Mouse (Mus musculus) bone marrow, adult 2 months (tissue): ENCODE measurements around the gene Snx4. TPM values are rescaled to one million over a fixed set of nuclear protein-coding genes. Genes with fewer than 3 reads are reported as not detected.

Source experiments
- H3K27ac ChIP-seq: fragments of 200-500 bp; 2 replicates; pipeline ENCODE4 v1.5.1; 2012; ENCODE audit warnings: low read depth, mild to moderate bottlenecking, control low read depth, inconsistent platforms, low read length; ENCODE audit not compliant: control insufficient read depth, poor library complexity, insufficient read depth
- H3K4me1 ChIP-seq: fragments of 200-500 bp; 2 replicates; pipeline ENCODE4 v1.6.1; 2011; ENCODE audit warnings: low read length; ENCODE audit not compliant: control insufficient read depth, insufficient read depth
- H3K4me3 ChIP-seq: fragments of 200-500 bp; replicated peaks from 2 replicates; pipeline ENCODE3; 2011; ENCODE audit warnings: mild to moderate bottlenecking, low read depth, low read length, control low read depth; ENCODE audit not compliant: control insufficient read depth
- CTCF ChIP-seq: fragments of 200-500 bp; IDR thresholded peaks from 2 replicates; pipeline ENCODE4 v1.5.1; 2011; ENCODE audit warnings: low read length, control low read depth; ENCODE audit not compliant: control insufficient read depth, insufficient read depth
- POLR2A ChIP-seq: fragments of 200-500 bp; IDR thresholded peaks from 2 replicates; pipeline ENCODE4 v1.6.1; 2011; ENCODE audit warnings: low read depth, mild to moderate bottlenecking, control low read depth, low read length, borderline replicate concordance; ENCODE audit not compliant: control insufficient read depth
- WGBS: fragments of 180-500 bp; shearing (Covaris S2); methylation state at CpG from one replicate; pipeline ENCODE4 v1.1.7; 2018; 5-methylcytosine and 5-hydroxymethylcytosine counted together
- polyA plus RNA-seq: library from polyadenylated mRNA; stranded (reverse); fragments of >200 nt; gene quantifications from 2 replicates; pipeline ENCODE4 v1.2.4, GENCODE M21; 2011; ENCODE audit warnings: low replicate concordance; ENCODE audit not compliant: missing spikeins, insufficient read depth, insufficient read length

Gene Snx4
- polyA plus RNA-seq, 1 experiment, result 22.3 TPM

- 82% methylated on average over 2 of the region's 2 CpGs for WGBS
Measured at GRCm38 (mm10) chr16:33239305-33239704, 11.9 kb upstream of the Snx4 start.

GRCm38 (mm10) chr16:33242046-33242445 is 9.2 kb upstream of the Snx4 start:
- Histone ChIP-seq H3K4me1 (no peaks in the 10 kb centered on the region), H3K27ac (no peak overlapping the region), H3K4me3 (no peak overlapping the region)
- WGBS, result 69% methylated on average over 6 of the region's 6 CpGs
- no peak for TF ChIP-seq CTCF
- no peak for TF ChIP-seq POLR2A

More at GRCm38 (mm10) chr16:33239305-33239704, 11.9 kb upstream of the Snx4 start:
- no peaks in the 10 kb centered on the region for H3K4me1 ChIP-seq
- H3K4me3 ChIP-seq, result no peak overlapping the region
- TF ChIP-seq POLR2A (no peak), CTCF (no peak)
- H3K27ac ChIP-seq, result no peak overlapping the region

- WGBS, result 83% methylated on average over 6 of the region's 6 CpGs
Measured at GRCm38 (mm10) chr16:33244136-33244691, 7.0 kb upstream of the Snx4 start.

GRCm38 (mm10) chr16:33244933-33245470 is 6.2 kb upstream of the Snx4 start:
- TF ChIP-seq POLR2A, result no peak
- no peak for TF ChIP-seq CTCF
- Histone ChIP-seq H3K4me3 (no peak overlapping the region), H3K4me1 (no peaks in the 10 kb centered on the region), H3K27ac (no peak overlapping the region)
- whole genome bisulfite sequencing, result 84% methylated on average over 9 of the region's 9 CpGs

More at GRCm38 (mm10) chr16:33244136-33244691, 7.0 kb upstream of the Snx4 start:
- TF ChIP-seq CTCF (peak; percentile 43; the same call in 1 of the 2 replicates), POLR2A (no peak)
- Histone ChIP-seq H3K4me3 (no peak overlapping the region), H3K27ac (no peak overlapping the region), H3K4me1 (no peaks in the 10 kb centered on the region)

GRCm38 (mm10) chr16:33246526-33246925 is 4.7 kb upstream of the Snx4 start:
- TF ChIP-seq CTCF (no peak), POLR2A (no peak)
- Histone ChIP-seq H3K4me1 (no peaks in the 10 kb centered on the region), H3K27ac (no peak overlapping the region), H3K4me3 (no peak overlapping the region)
- 89% methylated on average over 5 of the region's 5 CpGs for WGBS

- TF ChIP-seq POLR2A (no peak), CTCF (no peak)
- Histone ChIP-seq H3K27ac (no peak overlapping the region), H3K4me1 (no peaks in the 10 kb centered on the region), H3K4me3 (no peak overlapping the region)
- WGBS, result 50% methylated on average over 2 of the region's 2 CpGs
Measured at GRCm38 (mm10) chr16:33247006-33247405, 4.2 kb upstream of the Snx4 start.

GRCm38 (mm10) chr16:33250651-33251120 is 556 bp upstream of the Snx4 start:
- Histone ChIP-seq H3K27ac (0 out of 2 replicates have a peak overlapping the region, but pooled peaks have one; percentile 18), H3K4me3 (peak overlapping the region; percentile 80), H3K4me1 (no peaks in the 10 kb centered on the region; the same call in 1 of the 2 replicates)
- WGBS, result 1% methylated on average over 9 of the region's 9 CpGs
- TF ChIP-seq POLR2A (no peak), CTCF (no peak)

GRCm38 (mm10) chr16:33255601-33256000 is 4.4 kb downstream of the Snx4 start:
- no peak overlapping the region for H3K27ac ChIP-seq
- WGBS, result 76% methylated on average over 7 of the region's 7 CpGs
- H3K4me1 ChIP-seq, result peaks cover 2% of the 10 kb centered on the region; the same call in 1 of the 2 replicates
- H3K4me3 ChIP-seq, result no peak overlapping the region
- TF ChIP-seq POLR2A, result no peak
- no peak for TF ChIP-seq CTCF

- peaks cover 3% of the 10 kb centered on the region; the same call in 1 of the 2 replicates for H3K4me1 ChIP-seq
- H3K27ac ChIP-seq, result no peak overlapping the region
- WGBS, result 32% methylated on average over 2 of the region's 2 CpGs
- no peak overlapping the region for H3K4me3 ChIP-seq
- TF ChIP-seq POLR2A, result no peak
- no peak for TF ChIP-seq CTCF
Measured at GRCm38 (mm10) chr16:33258530-33258929, 7.3 kb downstream of the Snx4 start.
